8 mouse cellular contexts compared by ENCODE assay signal in the genomic region with DNA sequence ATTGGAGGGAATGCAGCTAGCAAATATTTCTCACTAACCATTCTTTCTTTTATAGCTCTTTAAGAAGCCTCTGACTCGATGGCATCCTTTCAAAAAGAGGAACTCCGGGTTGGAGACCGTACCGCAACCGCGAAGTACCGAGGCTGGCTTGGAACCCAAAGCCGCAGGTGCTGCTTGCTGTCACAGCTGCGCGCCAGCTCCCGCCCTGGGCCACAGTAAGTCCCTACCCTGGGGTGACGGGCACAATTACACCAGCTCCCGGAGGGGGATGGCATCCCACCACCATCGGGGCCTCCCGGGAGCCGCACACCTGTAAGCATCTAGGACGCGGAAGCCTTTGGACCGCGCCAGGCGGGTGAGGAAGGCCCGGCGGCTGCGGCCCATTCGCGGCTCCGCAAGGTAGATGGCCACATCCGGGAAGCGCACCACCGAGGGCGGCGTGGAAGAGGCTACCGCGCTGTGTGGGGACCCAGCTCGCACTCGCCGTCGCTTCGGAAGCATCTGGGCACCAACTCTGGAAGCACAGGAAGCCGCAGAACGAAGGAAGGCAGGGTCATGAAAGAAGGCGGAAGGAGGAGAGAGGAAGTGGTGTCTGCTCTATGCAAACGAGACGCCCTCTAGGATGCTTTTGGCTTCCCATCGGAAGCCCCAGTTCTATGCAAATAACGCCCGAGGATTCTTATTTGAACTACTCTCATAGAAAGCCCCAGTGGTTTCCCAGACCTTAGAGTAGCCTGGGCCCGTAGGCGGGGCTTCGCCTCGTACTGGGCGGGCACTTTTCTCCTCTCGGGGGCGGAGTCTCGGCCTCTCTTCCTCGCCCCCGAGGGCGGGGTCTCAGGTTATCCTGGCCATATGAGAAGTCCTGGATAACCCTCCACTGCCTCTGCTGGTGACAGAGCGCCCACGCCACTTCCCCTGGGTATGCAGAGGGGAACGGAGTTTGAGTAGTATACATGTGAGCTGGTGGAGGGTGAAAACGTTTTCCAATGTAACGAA. TPM values are rescaled to one million over a fixed set of nuclear protein-coding genes. Genes with fewer than 3 reads are reported as not detected.
DNase-seq lines count a peak whose midpoint lies in the region; ATAC-seq and TF ChIP-seq lines count a peak whose summit lies in the region.

A gene (minus strand): TSS at position 766 of the 996 bp plus-strand sequence.

- peak within 1 kb of the TSS; percentile 83 for H3K27ac ChIP-seq in embryonic facial prominence, embryonic 14.5 days (replicated peaks; ENCODE audit: low read depth, low read length)
- H3K27ac ChIP-seq in heart, adult 2 months = peak within 1 kb of the TSS; percentile 74
- peak within 1 kb of the TSS; percentile 48 for H3K27ac ChIP-seq in limb, embryonic 13.5 days
- H3K27ac ChIP-seq in midbrain, embryonic 16.5 days (ENCODE audit: low read length) = peak within 1 kb of the TSS; percentile 77

- ATAC-seq in embryonic facial prominence, embryonic 14.5 days (ENCODE audit: low read depth) = peak; percentile 94
- peak; percentile 95 for ATAC-seq in limb, embryonic 13.5 days (ENCODE audit: low FRiP score, low read depth)
- peak; percentile 95 for ATAC-seq in midbrain, embryonic 16.5 days

- intact Hi-C loops in heart, adult 2 months (cut with DNase I) = loop anchor here (2.0 kb wide), 2 partner anchors 41 to 49 kb away; a partner anchor contains a TSS

- H3K4me2 ChIP-seq in embryonic facial prominence, embryonic 14.5 days (ENCODE audit: low read depth, low read length) = peak within 1 kb of the TSS; percentile 89
- H3K4me2 ChIP-seq in limb, embryonic 13.5 days (replicated peaks) = peak within 1 kb of the TSS; percentile 94
- H3K4me2 ChIP-seq in midbrain, embryonic 16.5 days (ENCODE audit: low read length) = peak within 1 kb of the TSS; percentile 92

- H3K4me1 ChIP-seq in embryonic facial prominence, embryonic 14.5 days (ENCODE audit: control insufficient read depth, insufficient read depth, low read length) = no peaks in the 10 kb centered on the region
- H3K4me1 ChIP-seq in heart, adult 2 months (ENCODE audit: control insufficient read depth, insufficient read depth, low read length) = peaks cover 2% of the 10 kb centered on the region; the same call in 1 of the 2 replicates
- peaks cover 22% of the 10 kb centered on the region for H3K4me1 ChIP-seq in limb, embryonic 13.5 days
- peaks cover 4% of the 10 kb centered on the region; the same call in 1 of the 2 replicates for H3K4me1 ChIP-seq in midbrain, embryonic 16.5 days (ENCODE audit: control insufficient read depth, insufficient read depth, low read length)

- peaks cover 25% of the 10 kb centered on the region for H3K36me3 ChIP-seq in embryonic facial prominence, embryonic 14.5 days (ENCODE audit: control insufficient read depth, insufficient read depth, low read length)
- no peaks in the 10 kb centered on the region for H3K36me3 ChIP-seq in heart, adult 2 months (ENCODE audit: control insufficient read depth, insufficient read depth, low read length)
- peaks cover 20% of the 10 kb centered on the region for H3K36me3 ChIP-seq in limb, embryonic 13.5 days
- no peaks in the 10 kb centered on the region for H3K36me3 ChIP-seq in midbrain, embryonic 16.5 days (ENCODE audit: control insufficient read depth, insufficient read depth, low read length)

- peak; percentile 90 for TF ChIP-seq CTCF in heart, adult 2 months (IDR thresholded peaks at IDR 0.05)

- no peaks in the 10 kb centered on the region for H3K79me2 ChIP-seq in heart, adult 2 months (replicated peaks; ENCODE audit: control insufficient read depth, insufficient read depth, low read length)

- no peak; the same call in none of the 2 replicates for TF ChIP-seq POLR2A in heart, adult 2 months (IDR thresholded peaks at IDR 0.05; ENCODE audit: insufficient read depth, low read depth, low read length)

- H3K9ac ChIP-seq in embryonic facial prominence, embryonic 14.5 days (ENCODE audit: low read depth, low read length) = peak within 1 kb of the TSS; percentile 75
- peak within 1 kb of the TSS; percentile 80 for H3K9ac ChIP-seq in heart, adult 2 months (ENCODE audit: low read depth, low read length)
- peak within 1 kb of the TSS; percentile 86 for H3K9ac ChIP-seq in limb, embryonic 13.5 days
- H3K9ac ChIP-seq in midbrain, embryonic 16.5 days (ENCODE audit: low read depth, low read length) = peak within 1 kb of the TSS; percentile 84

- peak; percentile 96 for DNase-seq in 3T3-L1 (ENCODE audit: low read depth, low spot score)
- peak; percentile 74 to 89 for DNase-seq in adrenal gland, postnatal 4 days (ENCODE audit: low spot score in 2 of 2)
- DNase-seq in embryonic facial prominence, embryonic 14.5 days (ENCODE audit: low spot score) = peak; percentile 98
- peak; percentile 94 to 95 for DNase-seq in heart, adult 2 months
- peak; percentile 94 to 96 for DNase-seq in kidney, adult 8-10 months
- peak; percentile 79 to 92 for DNase-seq in spleen, postnatal 10 days (ENCODE audit: low spot score in 2 of 2)

- TF ChIP-seq EP300 in heart, adult 2 months (IDR thresholded peaks at IDR 0.05; ENCODE audit: insufficient read depth, low read depth, low read length) = 0 out of 2 replicates have a peak, but pooled peaks have one; percentile 16

- H3K4me3 ChIP-seq in embryonic facial prominence, embryonic 14.5 days (ENCODE audit: low read depth, low read length) = peak within 1 kb of the TSS; percentile 65
- peak within 1 kb of the TSS; percentile 74 for H3K4me3 ChIP-seq in heart, adult 2 months
- H3K4me3 ChIP-seq in limb, embryonic 13.5 days = peak within 1 kb of the TSS; percentile 79
- H3K4me3 ChIP-seq in midbrain, embryonic 16.5 days (ENCODE audit: low read depth, low read length) = peak within 1 kb of the TSS; percentile 60

- H3K27me3 ChIP-seq in embryonic facial prominence, embryonic 14.5 days (replicated peaks; ENCODE audit: control insufficient read depth, insufficient read depth, low read length) = no peaks in the 10 kb centered on the region
- H3K27me3 ChIP-seq in heart, adult 2 months (ENCODE audit: control insufficient read depth, insufficient read depth, low read length) = no peaks in the 10 kb centered on the region
- H3K27me3 ChIP-seq in limb, embryonic 13.5 days = no peaks in the 10 kb centered on the region
- H3K27me3 ChIP-seq in midbrain, embryonic 16.5 days (ENCODE audit: control insufficient read depth, insufficient read depth, low read depth, low read length) = no peaks in the 10 kb centered on the region

- no peaks in the 10 kb centered on the region for H3K9me3 ChIP-seq in embryonic facial prominence, embryonic 14.5 days (ENCODE audit: control insufficient read depth, low read length)
- H3K9me3 ChIP-seq in limb, embryonic 13.5 days = no peaks in the 10 kb centered on the region
- H3K9me3 ChIP-seq in midbrain, embryonic 16.5 days (replicated peaks; ENCODE audit: control insufficient read depth, low read length, poor library complexity, severe bottlenecking) = no peaks in the 10 kb centered on the region

- under 1% methylated on average over 61 of the region's 63 CpGs for WGBS in embryonic facial prominence, embryonic 14.5 days
- WGBS in heart, adult 2 months = under 1% methylated on average over 63 of the region's 63 CpGs
- under 1% methylated on average over 63 of the region's 63 CpGs for WGBS in limb, embryonic 13.5 days
- under 1% methylated on average over 63 of the region's 63 CpGs for WGBS in midbrain, embryonic 16.5 days

RNA-seq across cellular contexts. Expression of the gene that starts here (rescaled TPM):
- total RNA-seq in adrenal gland, postnatal 4 days (2021) = 10 to 100 TPM; 15.9 to 18.3 TPM
- polyA plus RNA-seq in embryonic facial prominence, embryonic 14.5 days (2014; fragmentation: Nextera tagmentation; extraction: Ambion mirVana) = 6.0 and 7.9 TPM in 2 replicates
- 1 to 10 TPM; 2.1 to 3.3 TPM for total RNA-seq in heart, adult 2 months (2021)
- polyA plus RNA-seq in heart, adult 2 months (2012; rRNA removed) = 6.3 and 11.2 TPM in 2 replicates
- polyA plus RNA-seq in limb, embryonic 13.5 days (2015; fragmentation: Nextera tagmentation; extraction: Ambion mirVana) = 10.5 and 11.4 TPM in 2 replicates
- 8.1 and 8.2 TPM in 2 replicates for polyA plus RNA-seq in midbrain, embryonic 16.5 days (2015; fragmentation: Nextera tagmentation; extraction: Ambion mirVana)

Comparison
In these comparisons a context has a peak if more than half of its experiments do, and no peak if none do; other contexts are left out.
1. Peak in every context shown above with its lines: DNase-seq, ATAC-seq, H3K4me3 ChIP-seq and H3K27ac ChIP-seq.